Mouse (Mus musculus): ENCODE measurements around the gene Sac3d1. TPM values are rescaled to one million over a fixed set of nuclear protein-coding genes. Genes with fewer than 3 reads are reported as not detected.
A peak's percentile ranks its signal among the peaks of the same experiment; 100 is the strongest.

Sac3d1 gene
- total RNA-seq, 1 experiment from 2014 or later: 8.2 TPM

GRCm38 (mm10) chr19:6073889-6074288 lies 44.6 kb downstream of the Sac3d1 start:
- no peak for ATAC-seq (replicated peaks; ENCODE audit: low read depth, poor library complexity, severe bottlenecking)

- ATAC-seq (replicated peaks; ENCODE audit: low read depth, poor library complexity, severe bottlenecking): no peak
Measured at GRCm38 (mm10) chr19:6071261-6071660, 47.2 kb downstream of the Sac3d1 start.

- no peak for ATAC-seq (replicated peaks; ENCODE audit: low read depth, poor library complexity, severe bottlenecking)
Measured at GRCm38 (mm10) chr19:6070571-6071250, 47.7 kb downstream of the Sac3d1 start.

GRCm38 (mm10) chr19:6069851-6070250 lies 48.6 kb downstream of the Sac3d1 start:
- ATAC-seq (replicated peaks; ENCODE audit: low read depth, poor library complexity, severe bottlenecking): no peak

- ATAC-seq (replicated peaks; ENCODE audit: low read depth, poor library complexity, severe bottlenecking): no peak
Measured at GRCm38 (mm10) chr19:6068951-6069350, 49.5 kb downstream of the Sac3d1 start.

- ATAC-seq (replicated peaks; ENCODE audit: low read depth, poor library complexity, severe bottlenecking): peak; percentile 95
Measured at GRCm38 (mm10) chr19:6067724-6068415, 50.6 kb downstream of the Sac3d1 start, which contains the start of gene Tm7sf2. Tm7sf2 (minus strand) TSS chr19:6068373.

- ATAC-seq (replicated peaks; ENCODE audit: low read depth, poor library complexity, severe bottlenecking): peak; percentile 68
Measured at GRCm38 (mm10) chr19:6067011-6067723, 51.3 kb downstream of the Sac3d1 start.

- ATAC-seq (replicated peaks; ENCODE audit: low read depth, poor library complexity, severe bottlenecking): no peak
Measured at GRCm38 (mm10) chr19:6066571-6066970, 51.9 kb downstream of the Sac3d1 start.

Other genes with a start within 250 kb of the Sac3d1 start
- gene Frmd8, start 243.4 kb downstream of the Sac3d1 start, total RNA-seq (2017): 21.1 and 26.8 TPM in 2 replicates
- gene Slc25a45, start 240.8 kb downstream of the Sac3d1 start, total RNA-seq (2017): 34.0 and 41.0 TPM in 2 replicates
- 0.34 and 2.8 TPM in 2 replicates for gene Tigd3, start 224.5 kb downstream of the Sac3d1 start, total RNA-seq (2017)
- gene Dpf2, start 205.6 kb downstream of the Sac3d1 start, total RNA-seq (2017): 87.4 and 131 TPM in 2 replicates
- not detected in 2 replicates for gene Cdc42ep2, start 193.8 kb downstream of the Sac3d1 start, total RNA-seq (2017)
- gene Pola2, start 154.4 kb downstream of the Sac3d1 start, total RNA-seq (2017): 61.2 and 63.5 TPM in 2 replicates
- gene Slc22a20, start 132.5 kb downstream of the Sac3d1 start, total RNA-seq (2017): not detected in 2 replicates
- 29.9 and 37.2 TPM in 2 replicates for gene Capn1, start 102.8 kb downstream of the Sac3d1 start, total RNA-seq (2017)
- 5.9 and 6.5 TPM in 2 replicates for gene Syvn1, start 72.1 kb downstream of the Sac3d1 start, total RNA-seq (2017)
- gene Mrpl49, start 60.9 kb downstream of the Sac3d1 start, total RNA-seq (2017): 25.8 and 35.8 TPM in 2 replicates
- gene Fau, start 60.8 kb downstream of the Sac3d1 start, total RNA-seq (2017): 1,809 and 1,850 TPM in 2 replicates
- gene Znhit2, start 57.5 kb downstream of the Sac3d1 start, total RNA-seq (2017): 10.3 and 11.6 TPM in 2 replicates
- 4.9 and 5.9 TPM in 2 replicates for gene Tm7sf2, start 50.3 kb downstream of the Sac3d1 start, total RNA-seq (2017)
- gene Vps51, start 41.4 kb downstream of the Sac3d1 start, total RNA-seq (2017): 43.1 and 54.1 TPM in 2 replicates
- gene Tmem262, start 38.6 kb downstream of the Sac3d1 start, total RNA-seq (2017): not detected in 2 replicates
- gene Gm28374, start 36.4 kb downstream of the Sac3d1 start, total RNA-seq (2017): not detected in 2 replicates
- 25.2 and 34.0 TPM in 2 replicates for gene Zfpl1, start 33.7 kb downstream of the Sac3d1 start, total RNA-seq (2017)
- gene Cdca5, start 33.7 kb downstream of the Sac3d1 start, total RNA-seq (2017): 25.8 and 26.2 TPM in 2 replicates
- gene AC131692.1, start 24.2 kb downstream of the Sac3d1 start, total RNA-seq (2017): 0.46 TPM in 1 of 2 replicates, not detected in the other
- gene Naaladl1, start 12.9 kb downstream of the Sac3d1 start, total RNA-seq (2017): not detected in 2 replicates
- 11.3 and 17.0 TPM in 2 replicates for gene Snx15, start 9.7 kb upstream of the Sac3d1 start, total RNA-seq (2017)
- gene Batf2, start 22.3 kb upstream of the Sac3d1 start, total RNA-seq (2017): 0.44 and 0.78 TPM in 2 replicates
- 27.6 and 36.5 TPM in 2 replicates for gene Arl2, start 22.9 kb upstream of the Sac3d1 start, total RNA-seq (2017)
- gene Majin, start 65.7 kb upstream of the Sac3d1 start, total RNA-seq (2017): not detected in 2 replicates
- gene Gpha2, start 107.7 kb upstream of the Sac3d1 start, total RNA-seq (2017): 0.14 TPM in 1 of 2 replicates, not detected in the other
- gene Ppp2r5b, start 117.2 kb upstream of the Sac3d1 start, total RNA-seq (2017): 2.6 and 4.2 TPM in 2 replicates
- 10.7 and 12.6 TPM in 2 replicates for gene Atg2a, start 123.0 kb upstream of the Sac3d1 start, total RNA-seq (2017)
- gene Ehd1, start 158.1 kb upstream of the Sac3d1 start, total RNA-seq (2017): 15.6 and 16.8 TPM in 2 replicates
- gene Cdc42bpg, start 187.8 kb upstream of the Sac3d1 start, total RNA-seq (2017): 2.6 and 2.9 TPM in 2 replicates
- 19.2 and 30.8 TPM in 2 replicates for gene Men1, start 216.3 kb upstream of the Sac3d1 start, total RNA-seq (2017)
- gene Map4k2, start 222.5 kb upstream of the Sac3d1 start, total RNA-seq (2017): 18.7 and 46.1 TPM in 2 replicates
- gene Sf1, start 245.0 kb upstream of the Sac3d1 start, total RNA-seq (2017): 221 and 258 TPM in 2 replicates

Measured in common myeloid progenitor, adult 5-6 weeks (primary cell).